ENCODE assay signal across 8 mouse cellular contexts in genomic region chr11:69369990-69370816, GRCm38 (mm10). TPM values are rescaled to one million over a fixed set of nuclear protein-coding genes. Genes with fewer than 3 reads are reported as not detected.
DNase-seq lines count a peak whose midpoint lies in the region; ATAC-seq lines count a peak whose summit lies in the region.

No protein-coding gene starts in this region.

- peak overlapping the region; percentile 94 for H3K4me3 ChIP-seq in kidney, embryonic 15.5 days (replicated peaks)
- peak overlapping the region; percentile 99 for H3K4me3 ChIP-seq in embryonic facial prominence, embryonic 11.5 days (ENCODE audit: low read depth, low read length)
- peak overlapping the region; percentile 81 for H3K4me3 ChIP-seq in intestine, embryonic 16.5 days (ENCODE audit: low read length)
- peak overlapping the region; percentile 99; the same call in 1 of the 2 replicates for H3K4me3 ChIP-seq in neural tube, embryonic 12.5 days

- H3K9ac ChIP-seq in kidney, embryonic 15.5 days, result peak overlapping the region; percentile 99
- peak overlapping the region; percentile 100 for H3K9ac ChIP-seq in embryonic facial prominence, embryonic 11.5 days (replicated peaks; ENCODE audit: low read length)
- H3K9ac ChIP-seq in intestine, embryonic 16.5 days (ENCODE audit: low read depth, low read length), result peak overlapping the region; percentile 99
- H3K9ac ChIP-seq in neural tube, embryonic 12.5 days, result peak overlapping the region; percentile 99; the same call in 1 of the 2 replicates

- H3K27ac ChIP-seq in kidney, embryonic 15.5 days, result peak overlapping the region; percentile 100
- peak overlapping the region; percentile 99 for H3K27ac ChIP-seq in embryonic facial prominence, embryonic 11.5 days (replicated peaks; ENCODE audit: low read depth, low read length)
- H3K27ac ChIP-seq in intestine, embryonic 16.5 days (ENCODE audit: low read length), result peak overlapping the region; percentile 99
- peak overlapping the region; percentile 59; the same call in 1 of the 2 replicates for H3K27ac ChIP-seq in neural tube, embryonic 12.5 days

- no peaks in the 10 kb centered on the region for H3K27me3 ChIP-seq in kidney, embryonic 15.5 days
- H3K27me3 ChIP-seq in embryonic facial prominence, embryonic 11.5 days (ENCODE audit: control insufficient read depth, insufficient read depth, low read length), result no peaks in the 10 kb centered on the region
- no peaks in the 10 kb centered on the region for H3K27me3 ChIP-seq in intestine, embryonic 16.5 days (replicated peaks; ENCODE audit: control insufficient read depth, insufficient read depth, low read length)
- H3K27me3 ChIP-seq in neural tube, embryonic 12.5 days (replicated peaks), result no peaks in the 10 kb centered on the region

- H3K4me2 ChIP-seq in kidney, embryonic 15.5 days, result peak overlapping the region; percentile 87
- peak overlapping the region; percentile 90 for H3K4me2 ChIP-seq in embryonic facial prominence, embryonic 11.5 days (ENCODE audit: low read depth, low read length)
- H3K4me2 ChIP-seq in intestine, embryonic 16.5 days (ENCODE audit: low read depth, low read length), result peak overlapping the region; percentile 95; the same call in 1 of the 2 replicates
- peak overlapping the region; percentile 90 for H3K4me2 ChIP-seq in neural tube, embryonic 12.5 days (replicated peaks)

- WGBS in kidney, embryonic 15.5 days, result 21% methylated on average over 2 of the region's 2 CpGs
- WGBS in embryonic facial prominence, embryonic 11.5 days, result 27% methylated on average over 2 of the region's 2 CpGs
- 22% methylated on average over 2 of the region's 2 CpGs for WGBS in intestine, embryonic 16.5 days
- 23% methylated on average over 2 of the region's 2 CpGs for WGBS in neural tube, embryonic 12.5 days

- peaks cover 55% of the 10 kb centered on the region for H3K4me1 ChIP-seq in kidney, embryonic 15.5 days
- peaks cover 4% of the 10 kb centered on the region for H3K4me1 ChIP-seq in embryonic facial prominence, embryonic 11.5 days (ENCODE audit: control insufficient read depth, insufficient read depth, low read length)
- peaks cover 41% of the 10 kb centered on the region for H3K4me1 ChIP-seq in intestine, embryonic 16.5 days (ENCODE audit: control insufficient read depth, insufficient read depth, low read length)
- peaks cover 45% of the 10 kb centered on the region for H3K4me1 ChIP-seq in neural tube, embryonic 12.5 days

- H3K36me3 ChIP-seq in kidney, embryonic 15.5 days, result peaks cover 24% of the 10 kb centered on the region
- H3K36me3 ChIP-seq in embryonic facial prominence, embryonic 11.5 days (replicated peaks; ENCODE audit: control insufficient read depth, insufficient read depth, low read depth, low read length), result no peaks in the 10 kb centered on the region; the same call in 1 of the 2 replicates
- H3K36me3 ChIP-seq in intestine, embryonic 16.5 days (ENCODE audit: control insufficient read depth, insufficient read depth, low read length), result no peaks in the 10 kb centered on the region; the same call in 1 of the 2 replicates
- H3K36me3 ChIP-seq in neural tube, embryonic 12.5 days, result peaks cover 13% of the 10 kb centered on the region; the same call in 1 of the 2 replicates

- no peaks in the 10 kb centered on the region for H3K9me3 ChIP-seq in kidney, embryonic 15.5 days (replicated peaks)
- no peaks in the 10 kb centered on the region for H3K9me3 ChIP-seq in embryonic facial prominence, embryonic 11.5 days (replicated peaks; ENCODE audit: control insufficient read depth, low read length)
- H3K9me3 ChIP-seq in intestine, embryonic 16.5 days (ENCODE audit: control insufficient read depth, low read length), result no peaks in the 10 kb centered on the region
- H3K9me3 ChIP-seq in neural tube, embryonic 12.5 days, result no peaks in the 10 kb centered on the region

- ATAC-seq in kidney, embryonic 15.5 days (replicated peaks; ENCODE audit: low FRiP score), result no peak
- ATAC-seq in embryonic facial prominence, embryonic 11.5 days (replicated peaks; ENCODE audit: insufficient number of reproducible peaks, low FRiP score, low TSS enrichment, low read depth), result no peak
- no peak for ATAC-seq in intestine, embryonic 16.5 days
- ATAC-seq in neural tube, embryonic 12.5 days (ENCODE audit: low FRiP score, low read depth), result no peak
- no peak for ATAC-seq in frontal cortex, adult (ENCODE audit: low TSS enrichment)

- no peak for DNase-seq in kidney, postnatal 36 days
- peak; percentile 21 for DNase-seq in embryonic facial prominence, embryonic 11.5 days (ENCODE audit: low spot score)
- no peak for DNase-seq in adrenal gland, adult 18-20 months (ENCODE audit: low spot score in 2 of 2)
- DNase-seq in left cerebral cortex, adult 9 months (ENCODE audit: low spot score in 2 of 2), result no peak

RNA-seq across cellular contexts. Expression of gene Chd3, which starts 1.0 kb away (rescaled TPM):
- polyA plus RNA-seq in kidney, embryonic 15.5 days (2015; fragmentation: Nextera tagmentation; extraction: Ambion mirVana), result 54.8 and 62.8 TPM in 2 replicates
- polyA plus RNA-seq in embryonic facial prominence, embryonic 11.5 days (2014; fragmentation: Nextera tagmentation; extraction: Ambion mirVana), result 48.0 and 52.1 TPM in 2 replicates
- polyA plus RNA-seq in intestine, embryonic 16.5 days (2015; fragmentation: Nextera tagmentation; extraction: Ambion mirVana), result 33.4 and 35.5 TPM in 2 replicates
- 87.1 and 93.0 TPM in 2 replicates for polyA plus RNA-seq in neural tube, embryonic 12.5 days (2016; fragmentation: Nextera tagmentation; extraction: Ambion mirVana)
- 100 to 1,000 TPM in 1 of 2 experiments, 10 to 100 TPM in 1; 87.6 to 109 TPM for total RNA-seq in adrenal gland, adult 18-20 months (2021)

RNA-seq across cellular contexts. Expression of gene Naa38, which starts 25.1 kb away (rescaled TPM):
- 153 and 155 TPM in 2 replicates for polyA plus RNA-seq in kidney, embryonic 15.5 days (2015; fragmentation: Nextera tagmentation; extraction: Ambion mirVana)
- polyA plus RNA-seq in embryonic facial prominence, embryonic 11.5 days (2014; fragmentation: Nextera tagmentation; extraction: Ambion mirVana), result 123 and 135 TPM in 2 replicates
- 168 and 170 TPM in 2 replicates for polyA plus RNA-seq in intestine, embryonic 16.5 days (2015; fragmentation: Nextera tagmentation; extraction: Ambion mirVana)
- polyA plus RNA-seq in neural tube, embryonic 12.5 days (2016; fragmentation: Nextera tagmentation; extraction: Ambion mirVana), result 105 and 111 TPM in 2 replicates
- 100 to 1,000 TPM; 139 to 162 TPM for total RNA-seq in adrenal gland, adult 18-20 months (2021)

RNA-seq across cellular contexts. Expression of gene Cyb5d1, which starts 25.2 kb away (rescaled TPM):
- polyA plus RNA-seq in kidney, embryonic 15.5 days (2015; fragmentation: Nextera tagmentation; extraction: Ambion mirVana), result 30.2 and 30.5 TPM in 2 replicates
- 33.3 TPM in 2 replicates for polyA plus RNA-seq in embryonic facial prominence, embryonic 11.5 days (2014; fragmentation: Nextera tagmentation; extraction: Ambion mirVana)
- 22.6 and 24.0 TPM in 2 replicates for polyA plus RNA-seq in intestine, embryonic 16.5 days (2015; fragmentation: Nextera tagmentation; extraction: Ambion mirVana)
- polyA plus RNA-seq in neural tube, embryonic 12.5 days (2016; fragmentation: Nextera tagmentation; extraction: Ambion mirVana), result 48.5 and 49.9 TPM in 2 replicates
- 10 to 100 TPM; 41.3 to 50.2 TPM for total RNA-seq in adrenal gland, adult 18-20 months (2021)

RNA-seq across cellular contexts. Expression of gene Tmem88, which starts 27.8 kb away (rescaled TPM):
- 41.9 and 44.3 TPM in 2 replicates for polyA plus RNA-seq in kidney, embryonic 15.5 days (2015; fragmentation: Nextera tagmentation; extraction: Ambion mirVana)
- polyA plus RNA-seq in embryonic facial prominence, embryonic 11.5 days (2014; fragmentation: Nextera tagmentation; extraction: Ambion mirVana), result 13.6 and 18.1 TPM in 2 replicates
- 30.8 and 31.0 TPM in 2 replicates for polyA plus RNA-seq in intestine, embryonic 16.5 days (2015; fragmentation: Nextera tagmentation; extraction: Ambion mirVana)
- polyA plus RNA-seq in neural tube, embryonic 12.5 days (2016; fragmentation: Nextera tagmentation; extraction: Ambion mirVana), result 13.7 TPM in 2 replicates
- total RNA-seq in adrenal gland, adult 18-20 months (2021), result 1 to 10 TPM; 7.9 to 8.8 TPM

RNA-seq across cellular contexts. Expression of gene Rnf227, which starts 29.9 kb away (rescaled TPM):
- 16.6 and 17.1 TPM in 2 replicates for polyA plus RNA-seq in kidney, embryonic 15.5 days (2015; fragmentation: Nextera tagmentation; extraction: Ambion mirVana)
- 23.7 and 25.2 TPM in 2 replicates for polyA plus RNA-seq in embryonic facial prominence, embryonic 11.5 days (2014; fragmentation: Nextera tagmentation; extraction: Ambion mirVana)
- 8.0 and 8.3 TPM in 2 replicates for polyA plus RNA-seq in intestine, embryonic 16.5 days (2015; fragmentation: Nextera tagmentation; extraction: Ambion mirVana)
- 51.3 and 58.6 TPM in 2 replicates for polyA plus RNA-seq in neural tube, embryonic 12.5 days (2016; fragmentation: Nextera tagmentation; extraction: Ambion mirVana)
- total RNA-seq in adrenal gland, adult 18-20 months (2021), result 1 to 10 TPM; 5.2 to 5.5 TPM
